In the genomic region with DNA sequence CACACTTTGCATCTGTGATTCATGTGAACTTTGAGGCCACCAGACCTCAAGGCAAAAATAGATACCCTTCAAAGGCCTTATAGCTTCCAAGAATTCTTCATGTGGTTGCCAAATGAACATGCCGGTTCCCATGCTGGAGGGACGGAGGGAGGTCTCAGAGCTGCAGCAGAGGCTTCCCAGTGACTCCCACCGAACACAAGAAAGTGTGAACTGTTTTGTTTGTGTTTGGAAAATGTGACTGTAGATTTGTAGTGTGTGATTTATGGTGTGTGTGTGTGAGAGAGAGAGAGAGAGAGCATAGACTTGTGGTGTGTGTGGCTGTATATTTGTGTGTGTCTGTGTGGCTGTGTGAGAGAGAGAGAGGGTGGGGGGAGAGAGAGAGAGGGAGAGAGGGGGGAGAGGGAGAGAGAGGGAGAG, we compare ENCODE assay signal across 14 mouse cellular contexts.
DNase-seq lines count a peak whose midpoint lies in the region; ATAC-seq and TF ChIP-seq lines count a peak whose summit lies in the region.
"Had no signal": no experiment of that assay in that cellular context is flagged by ENCODE, and none has a peak within 500 bp of the region (broad histone marks: within the 10 kb centered on the region; RNA-seq: fewer than 3 reads in every experiment).

No protein-coding gene starts in this region.

- H3K9ac ChIP-seq in heart, embryonic 14.5 days (ENCODE audit: low read length) = peak overlapping the region; percentile 16; the same call in 1 of the 2 replicates
- H3K9ac ChIP-seq in stomach, postnatal 0 days (ENCODE audit: low read length) = no peak overlapping the region
- no peak overlapping the region for H3K9ac ChIP-seq in forebrain, embryonic 12.5 days
- H3K9ac ChIP-seq: hindbrain, embryonic 13.5 days had no signal

- no peak overlapping the region for H3K4me3 ChIP-seq in heart, embryonic 14.5 days (ENCODE audit: control insufficient read depth in 1 of 2, insufficient read depth in 1 of 2, low read depth in 1 of 2, low read length in 2 of 2)
- H3K4me3 ChIP-seq in stomach, postnatal 0 days (ENCODE audit: low read depth, low read length) = no peak overlapping the region
- H3K4me3 ChIP-seq in forebrain, embryonic 12.5 days (replicated peaks) = no peak overlapping the region
- H3K4me3 ChIP-seq: hindbrain, embryonic 13.5 days had no signal

- ATAC-seq in heart, embryonic 14.5 days (ENCODE audit: insufficient number of reproducible peaks, insufficient read depth, low FRiP score, low read depth) = no peak
- no peak for ATAC-seq in stomach, postnatal 0 days (ENCODE audit: low FRiP score, low TSS enrichment)
- ATAC-seq in forebrain, embryonic 12.5 days (ENCODE audit: low FRiP score) = no peak

- peak; percentile 40 to 49 for DNase-seq in heart, adult 18-20 months
- no peak for DNase-seq in heart, postnatal 25 days (ENCODE audit: low spot score)
- peak; percentile 7 for DNase-seq in CD4-positive helper T cell, adult 2 months (ENCODE audit: low read depth, low spot score)
- DNase-seq in T-cell, adult 2 months (ENCODE audit: low spot score) = peak; percentile 9
- no peak for DNase-seq in stomach, postnatal 0 days (ENCODE audit: low spot score)
- DNase-seq in spleen, postnatal 4 days (ENCODE audit: low spot score in 2 of 2) = no peak
- DNase-seq: cerebellum, adult 9-10 months; kidney, postnatal 36 days; thymus, adult 18-20 months had no signal

- no peaks in the 10 kb centered on the region for H3K36me3 ChIP-seq in heart, embryonic 14.5 days (ENCODE audit: control insufficient read depth, insufficient read depth, low read length)
- H3K36me3 ChIP-seq in stomach, postnatal 0 days (ENCODE audit: control insufficient read depth, insufficient read depth, low read length) = no peaks in the 10 kb centered on the region
- no peaks in the 10 kb centered on the region for H3K36me3 ChIP-seq in forebrain, embryonic 12.5 days (replicated peaks)
- H3K36me3 ChIP-seq: hindbrain, embryonic 13.5 days had no signal

- no peak for TF ChIP-seq EP300 in stomach, postnatal 0 days (optimal IDR thresholded peaks at IDR 0.05)

- peak overlapping the region; percentile 71 to 79 for H3K27ac ChIP-seq in heart, embryonic 14.5 days (replicated peaks in 1 of 2; ENCODE audit: control insufficient read depth in 1 of 2, insufficient read depth in 1 of 2, low read depth in 2 of 2, low read length in 2 of 2)
- H3K27ac ChIP-seq in stomach, postnatal 0 days (replicated peaks) = no peak overlapping the region
- no peak overlapping the region for H3K27ac ChIP-seq in forebrain, embryonic 12.5 days
- H3K27ac ChIP-seq: hindbrain, embryonic 13.5 days had no signal

- intact Hi-C loops in heart, postnatal 25 days (cut with DNase I) = no loop called here

- peak overlapping the region; percentile 21; the same call in 1 of the 2 replicates for H3K4me2 ChIP-seq in heart, embryonic 14.5 days (ENCODE audit: low read length)
- H3K4me2 ChIP-seq in stomach, postnatal 0 days (replicated peaks; ENCODE audit: low read depth) = no peak overlapping the region
- no peak overlapping the region for H3K4me2 ChIP-seq in forebrain, embryonic 12.5 days
- H3K4me2 ChIP-seq: hindbrain, embryonic 13.5 days; liver, embryonic 11.5 days had no signal

- H3K9me3 ChIP-seq in heart, embryonic 14.5 days (ENCODE audit: control insufficient read depth, low read length) = no peaks in the 10 kb centered on the region
- H3K9me3 ChIP-seq in stomach, postnatal 0 days (ENCODE audit: control insufficient read depth, low read length) = no peaks in the 10 kb centered on the region
- no peaks in the 10 kb centered on the region for H3K9me3 ChIP-seq in forebrain, embryonic 12.5 days
- H3K9me3 ChIP-seq: hindbrain, embryonic 13.5 days had no signal

- no peak for TF ChIP-seq CTCF in stomach, postnatal 0 days (IDR thresholded peaks at IDR 0.05; ENCODE audit: low read depth)

- H3K27me3 ChIP-seq in heart, embryonic 14.5 days (ENCODE audit: control insufficient read depth, insufficient read depth, low read length) = no peaks in the 10 kb centered on the region
- no peaks in the 10 kb centered on the region for H3K27me3 ChIP-seq in stomach, postnatal 0 days (ENCODE audit: control insufficient read depth, insufficient read depth, low read length)
- no peaks in the 10 kb centered on the region for H3K27me3 ChIP-seq in forebrain, embryonic 12.5 days
- H3K27me3 ChIP-seq: CH12.LX; hindbrain, embryonic 13.5 days had no signal

- H3K4me1 ChIP-seq in heart, embryonic 14.5 days (ENCODE audit: control insufficient read depth in 2 of 2, insufficient read depth in 2 of 2, low read length in 2 of 2) = peaks cover 13 to 20% of the 10 kb centered on the region in 2 experiments
- H3K4me1 ChIP-seq in stomach, postnatal 0 days (replicated peaks; ENCODE audit: control insufficient read depth, insufficient read depth) = no peaks in the 10 kb centered on the region
- H3K4me1 ChIP-seq in forebrain, embryonic 12.5 days = peaks cover 6% of the 10 kb centered on the region

- 24% methylated on average over 3 of the region's 3 CpGs for WGBS in heart, embryonic 14.5 days
- 31% methylated on average over 3 of the region's 3 CpGs for WGBS in stomach, postnatal 0 days
- WGBS in forebrain, embryonic 12.5 days = 84% methylated on average over 3 of the region's 3 CpGs

Comparison
In these comparisons a context has a peak if more than half of its experiments do, and no peak if none do; other contexts are left out.
1. DNase-seq: peak in heart, adult 18-20 months (2 of 2), CD4-positive helper T cell, adult 2 months (single experiment) and T-cell, adult 2 months (single experiment); none in heart, postnatal 25 days (single experiment), stomach, postnatal 0 days (single experiment) and spleen, postnatal 4 days (0 of 2).
2. H3K27ac ChIP-seq: peak in heart, embryonic 14.5 days (2 of 2); none in stomach, postnatal 0 days (single experiment) and forebrain, embryonic 12.5 days (single experiment).